Mouse (Mus musculus) v-Abl transformed pro-B cells (cell line): Measurements from ENCODE around the gene Dll4.

Source experiments
- in situ Hi-C, 2 experiments: fragments of 400-800 bp; cut with MboI; formaldehyde crosslinking; loops; one replicate each; pipeline ENCODE4 v1.15.1; 2025; ENCODE audit not compliant: unreplicated experiment in 2 of 2

Gene Dll4

DNA sequence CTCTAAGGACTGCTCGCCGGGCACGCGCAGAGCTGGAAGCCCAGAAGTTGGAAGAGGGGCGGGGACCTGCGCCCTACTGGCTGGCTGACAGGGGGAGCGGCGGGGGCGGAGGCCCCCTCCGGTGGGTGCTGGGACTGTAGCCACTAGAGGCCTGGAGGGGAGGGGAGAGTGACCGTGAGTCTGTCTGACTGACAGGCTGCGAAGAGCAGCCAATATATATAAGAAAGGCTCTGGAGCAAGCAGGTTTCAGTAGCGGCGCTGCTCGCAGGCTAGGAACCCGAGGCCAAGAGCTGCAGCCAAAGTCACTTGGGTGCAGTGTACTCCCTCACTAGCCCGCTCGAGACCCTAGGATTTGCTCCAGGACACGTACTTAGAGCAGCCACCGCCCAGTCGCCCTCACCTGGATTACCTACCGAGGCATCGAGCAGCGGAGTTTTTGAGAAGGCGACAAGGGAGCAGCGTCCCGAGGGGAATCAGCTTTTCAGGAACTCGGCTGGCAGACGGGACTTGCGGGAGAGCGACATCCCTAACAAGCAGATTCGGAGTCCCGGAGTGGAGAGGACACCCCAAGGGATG, at the start of gene Dll4:
TSS of gene Dll4 (plus strand) at position 217 of the 576 bp plus-strand sequence.
- in situ Hi-C loops, result no loop called here

DNA sequence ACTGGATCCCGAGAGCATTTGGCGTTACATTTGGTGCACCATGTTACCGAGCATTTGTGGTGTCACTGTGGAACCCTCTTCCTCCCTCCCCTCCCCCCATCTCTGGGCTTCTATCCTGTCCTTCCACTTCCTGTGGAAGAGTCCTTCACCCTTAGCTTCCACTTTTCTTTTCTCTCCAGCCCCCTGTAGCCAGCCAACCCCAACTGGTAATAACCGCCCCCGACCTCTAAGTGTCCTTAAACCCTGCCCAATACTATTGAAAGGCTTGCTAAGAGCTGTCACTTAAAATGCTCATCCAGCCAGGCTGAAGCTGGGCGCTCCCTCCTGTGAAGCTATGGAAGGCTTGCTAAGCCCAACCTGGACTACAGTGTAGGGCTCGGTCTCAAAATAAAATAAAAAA, 48.7 kb upstream of the Dll4 start:
- in situ Hi-C loops, result no loop called here

DNA sequence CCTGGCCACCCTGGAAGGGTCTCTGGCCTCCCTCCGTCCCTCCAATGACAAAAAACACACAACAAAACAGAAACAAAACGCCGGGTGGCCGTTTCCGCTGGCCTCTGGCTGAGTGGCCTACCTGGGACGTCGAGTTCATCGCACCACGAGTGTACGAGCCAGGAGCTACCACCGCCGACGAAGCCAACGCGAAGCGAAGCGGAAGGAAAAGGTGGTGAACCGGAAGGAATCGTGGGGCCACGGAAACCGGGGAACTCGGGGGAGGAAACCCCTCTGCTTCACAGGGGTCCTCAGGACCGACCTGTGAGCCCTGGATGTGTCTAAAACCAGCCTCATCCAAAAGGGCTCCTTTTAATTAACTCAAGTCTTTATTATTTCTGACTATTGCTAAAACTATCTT, 47.8 kb upstream of the Dll4 start:
- in situ Hi-C loops, result no loop called here

DNA sequence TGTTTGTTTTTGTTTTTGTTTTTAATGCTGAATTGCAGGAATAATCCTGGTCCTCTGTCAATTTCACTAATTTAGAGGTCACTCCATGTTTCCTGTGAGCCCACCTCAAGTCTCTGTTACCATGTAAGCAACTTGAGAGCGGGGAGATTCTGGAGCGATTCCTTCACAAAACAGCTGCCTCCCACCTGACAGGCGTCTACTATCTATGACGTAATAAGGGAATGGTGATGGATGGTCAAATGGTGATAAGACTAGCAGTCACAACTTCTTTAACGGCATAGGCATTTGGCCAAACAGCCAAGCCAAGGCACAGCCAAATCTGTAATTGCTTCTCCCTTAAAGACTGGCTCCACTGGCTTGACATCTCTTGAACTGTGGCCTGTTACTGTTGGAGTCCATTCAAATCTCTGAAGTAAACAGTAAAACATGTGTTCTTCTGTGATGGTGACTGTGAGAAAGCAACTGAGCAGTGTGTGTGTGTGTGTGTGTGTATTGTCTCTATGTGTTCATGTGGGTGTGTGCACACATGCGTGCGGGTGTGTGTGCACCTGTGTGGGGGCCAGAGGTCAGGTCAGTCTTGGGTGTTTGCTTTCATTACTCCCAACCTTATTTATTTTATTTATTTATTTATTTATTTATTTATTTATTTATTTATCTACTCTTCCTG, 43.6 kb upstream of the Dll4 start:
- in situ Hi-C loops, result no loop called here

DNA sequence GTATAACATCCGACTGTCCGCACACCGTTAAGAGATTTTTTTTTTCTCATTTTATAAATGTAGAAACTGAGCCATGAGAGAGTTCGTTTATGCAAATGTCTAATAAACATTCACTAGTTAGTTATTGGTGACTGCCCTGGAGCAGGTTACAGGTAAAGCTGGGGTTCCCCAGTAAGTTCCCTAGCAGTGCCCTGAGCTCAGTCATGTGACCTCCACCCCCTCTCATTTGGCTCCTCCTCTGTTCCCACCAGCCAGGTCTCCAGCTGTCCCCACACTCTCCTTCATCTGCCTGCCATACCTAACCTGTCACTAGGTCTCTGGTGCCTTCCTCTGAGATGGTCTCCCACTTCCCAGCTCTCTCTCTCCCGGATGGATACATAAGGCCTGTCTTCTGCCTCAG, 38.2 kb upstream of the Dll4 start:
- in situ Hi-C loops, result loop anchor here (5.0 kb wide), 2 partner anchors 35 to 250 kb away; no protein-coding TSS in a partner anchor

DNA sequence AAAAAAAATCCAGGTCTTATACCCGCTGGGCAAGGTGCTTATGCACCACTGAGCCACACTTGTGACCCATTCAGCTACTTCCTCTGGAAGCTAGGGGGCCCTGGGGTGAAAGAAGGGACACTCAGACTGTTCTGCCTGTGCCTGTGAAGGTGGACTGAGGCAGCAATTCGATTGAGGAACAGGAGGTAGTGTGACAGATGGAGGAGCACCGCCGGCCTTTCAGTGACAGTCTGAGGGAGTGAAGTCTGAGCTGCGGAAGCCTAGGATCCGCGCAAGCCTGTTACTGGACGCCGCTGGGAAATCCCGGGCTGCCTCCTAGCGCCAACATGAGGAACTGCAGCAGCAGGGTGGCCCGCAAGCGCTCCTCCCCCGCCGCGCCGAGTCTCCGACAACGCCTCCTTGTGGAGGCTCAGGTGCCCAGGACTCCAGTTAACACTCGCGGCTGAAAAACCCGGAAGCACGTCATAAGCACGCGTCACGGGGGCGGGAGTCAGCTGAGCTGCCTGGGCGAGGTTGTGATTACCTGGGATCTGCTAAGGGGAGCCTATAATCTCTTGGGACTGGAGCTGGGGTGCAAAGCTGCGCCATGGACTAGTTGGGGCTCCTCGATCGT, 37.2 kb upstream of the Dll4 start, which contains the start of gene Vps18:
TSS of gene Vps18 (plus strand) at position 471 of the 613 bp plus-strand sequence.
- in situ Hi-C loops, result loop anchor here (5.0 kb wide), 2 partner anchors 36 to 251 kb away; no protein-coding TSS in a partner anchor

DNA sequence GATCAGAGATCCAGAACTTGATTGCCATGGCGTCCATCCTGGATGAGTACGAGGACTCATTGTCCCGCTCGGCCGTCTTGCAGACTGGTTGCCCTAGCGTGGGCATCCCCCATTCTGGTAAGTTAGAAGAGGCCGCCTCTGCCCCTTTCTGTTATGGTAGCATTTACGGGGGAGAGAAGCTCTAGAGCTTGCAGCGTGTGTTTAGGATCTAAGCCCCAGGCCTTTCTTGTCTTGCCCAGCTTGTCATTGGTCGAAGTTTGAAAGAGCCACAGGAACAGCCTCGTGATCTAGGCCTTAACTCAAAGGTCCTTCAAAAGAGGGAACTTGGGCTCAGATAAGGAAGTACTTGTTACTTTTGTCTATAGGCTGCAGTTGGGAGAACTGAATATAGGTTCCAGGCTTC, 36.6 kb upstream of the Dll4 start:
- in situ Hi-C loops, result loop anchor here (5.0 kb wide), 2 partner anchors 37 to 252 kb away; no protein-coding TSS in a partner anchor

DNA sequence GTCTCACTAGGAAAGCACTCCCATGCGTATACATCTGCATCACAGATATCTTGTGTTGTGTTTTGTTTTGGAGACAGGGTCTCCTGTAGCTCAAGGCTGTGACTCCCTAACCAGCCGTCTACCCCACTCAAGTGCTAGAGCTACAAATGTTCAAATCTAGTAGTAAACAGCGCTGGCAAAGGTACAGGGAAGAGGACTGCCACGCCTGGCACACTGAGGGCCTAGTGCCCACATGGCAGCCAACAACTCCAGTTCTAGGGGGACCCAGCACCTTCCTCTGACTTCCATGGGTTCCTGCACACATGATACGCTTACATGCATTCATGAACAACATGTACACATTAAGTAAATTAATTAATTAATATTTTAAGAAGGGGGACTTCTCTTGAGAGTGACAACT, 33.3 kb upstream of the Dll4 start:
- in situ Hi-C loops, result loop anchor here in 1 of 2 experiments (10.0 kb wide), 1 partner anchor 223 kb away; no protein-coding TSS in a partner anchor

DNA sequence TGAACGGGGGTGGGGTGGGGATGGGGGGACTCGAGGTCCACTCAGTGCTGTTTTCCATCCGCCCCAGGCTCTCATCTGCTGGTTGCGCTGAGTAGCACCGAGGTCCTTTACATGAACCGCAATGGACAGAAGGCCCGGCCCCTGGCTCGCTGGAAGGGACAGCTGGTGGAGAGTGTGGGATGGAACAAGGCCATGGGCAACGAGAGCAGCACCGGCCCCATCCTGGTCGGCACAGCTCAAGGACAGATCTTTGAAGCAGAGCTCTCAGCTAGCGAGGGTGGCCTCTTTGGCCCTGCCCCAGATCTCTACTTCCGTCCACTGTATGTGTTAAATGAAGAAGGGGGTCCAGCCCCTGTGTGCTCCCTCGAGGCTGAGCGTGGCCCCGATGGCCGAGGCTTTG, 32.7 kb upstream of the Dll4 start:
- in situ Hi-C loops, result loop anchor here in 1 of 2 experiments (10.0 kb wide), 1 partner anchor 222 kb away; no protein-coding TSS in a partner anchor

DNA sequence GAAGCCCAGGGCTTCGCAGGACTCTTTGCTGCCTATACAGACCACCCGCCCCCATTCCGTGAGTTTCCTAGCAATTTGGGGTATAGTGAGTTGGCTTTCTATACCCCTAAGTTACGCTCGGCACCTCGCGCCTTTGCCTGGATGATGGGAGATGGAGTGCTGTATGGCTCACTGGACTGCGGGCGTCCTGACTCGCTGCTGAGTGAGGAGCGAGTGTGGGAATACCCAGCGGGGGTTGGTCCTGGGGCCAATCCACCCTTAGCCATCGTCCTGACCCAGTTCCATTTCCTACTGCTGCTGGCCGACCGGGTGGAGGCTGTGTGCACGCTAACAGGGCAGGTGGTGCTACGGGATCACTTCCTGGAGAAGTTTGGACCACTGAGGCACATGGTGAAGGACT, 32.3 kb upstream of the Dll4 start:
- in situ Hi-C loops, result loop anchor here in 1 of 2 experiments (10.0 kb wide), 1 partner anchor 221 kb away; no protein-coding TSS in a partner anchor

DNA sequence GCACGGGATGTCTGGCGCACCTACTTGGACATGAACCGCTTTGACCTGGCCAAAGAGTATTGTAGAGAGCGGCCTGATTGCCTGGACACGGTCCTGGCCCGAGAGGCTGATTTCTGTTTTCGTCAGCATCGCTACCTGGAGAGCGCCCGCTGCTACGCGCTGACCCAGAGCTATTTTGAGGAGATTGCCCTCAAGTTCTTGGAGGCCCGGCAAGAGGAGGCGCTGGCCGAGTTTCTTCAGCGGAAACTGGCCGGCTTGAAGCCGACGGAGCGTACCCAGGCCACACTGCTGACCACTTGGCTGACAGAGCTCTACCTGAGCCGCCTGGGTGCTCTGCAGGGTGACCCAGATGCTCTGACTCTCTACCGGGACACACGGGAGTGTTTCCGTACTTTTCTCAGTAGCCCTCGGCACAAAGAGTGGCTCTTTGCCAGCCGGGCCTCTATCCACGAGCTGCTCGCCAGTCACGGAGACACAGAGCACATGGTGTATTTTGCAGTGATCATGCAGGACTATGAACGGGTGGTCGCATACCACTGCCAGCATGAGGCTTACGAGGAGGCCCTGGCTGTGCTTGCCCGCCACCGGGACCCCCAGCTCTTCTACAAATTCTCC, 31.7 kb upstream of the Dll4 start:
- in situ Hi-C loops, result loop anchor here in 1 of 2 experiments (10.0 kb wide), 1 partner anchor 221 kb away; no protein-coding TSS in a partner anchor

DNA sequence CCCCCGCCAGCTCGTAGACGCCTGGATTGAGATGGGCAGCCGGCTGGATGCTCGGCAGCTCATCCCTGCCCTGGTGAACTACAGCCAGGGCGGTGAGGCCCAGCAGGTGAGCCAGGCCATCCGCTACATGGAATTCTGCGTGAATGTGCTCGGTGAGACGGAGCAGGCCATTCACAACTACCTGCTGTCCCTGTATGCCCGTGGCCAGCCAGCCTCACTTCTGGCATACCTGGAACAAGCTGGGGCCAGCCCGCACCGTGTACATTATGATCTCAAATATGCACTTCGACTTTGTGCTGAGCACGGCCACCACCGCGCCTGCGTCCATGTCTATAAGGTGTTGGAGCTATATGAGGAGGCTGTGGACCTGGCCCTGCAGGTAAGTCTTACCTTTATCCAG, 31.2 kb upstream of the Dll4 start:
- in situ Hi-C loops, result loop anchor here in 1 of 2 experiments (10.0 kb wide), 1 partner anchor 220 kb away; no protein-coding TSS in a partner anchor

DNA sequence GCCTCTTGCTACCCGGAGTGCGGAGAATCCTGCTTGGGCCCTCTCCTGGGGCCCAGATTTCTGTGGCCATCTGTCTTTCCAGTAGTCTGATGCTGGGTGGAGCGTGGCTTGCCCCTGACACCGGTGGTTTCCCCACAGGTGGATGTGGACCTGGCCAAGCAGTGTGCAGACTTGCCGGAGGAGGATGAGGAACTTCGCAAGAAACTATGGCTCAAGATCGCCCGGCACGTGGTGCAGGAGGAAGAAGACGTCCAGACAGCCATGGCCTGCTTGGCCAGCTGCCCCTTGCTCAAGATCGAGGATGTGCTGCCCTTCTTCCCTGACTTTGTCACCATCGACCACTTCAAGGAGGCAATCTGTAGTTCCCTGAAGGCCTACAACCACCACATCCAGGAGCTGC, 28.8 kb upstream of the Dll4 start:
- in situ Hi-C loops, result loop anchor here (5.0 to 10.0 kb wide), 3 partner anchors 131 to 218 kb away; no protein-coding TSS in a partner anchor

DNA sequence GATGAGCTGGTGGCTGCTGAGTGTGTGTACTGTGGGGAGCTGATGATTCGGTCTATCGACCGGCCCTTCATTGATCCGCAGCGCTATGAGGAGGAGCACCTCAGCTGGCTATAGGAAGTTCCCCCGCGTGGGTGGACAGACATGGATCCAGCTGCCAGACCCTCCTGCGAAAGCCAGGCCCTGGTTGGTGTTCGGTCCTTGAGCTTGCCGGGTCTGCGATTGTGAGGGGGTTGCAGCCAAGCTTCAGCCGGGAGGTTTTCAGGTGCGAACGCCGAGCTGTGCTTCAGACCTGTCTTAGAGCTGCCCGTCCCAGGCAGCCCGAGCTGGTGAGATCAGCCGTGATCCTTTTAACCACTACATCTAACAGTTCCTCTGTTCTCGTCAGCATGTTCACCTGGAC, 28.1 kb upstream of the Dll4 start:
- in situ Hi-C loops, result loop anchor here (5.0 to 10.0 kb wide), 3 partner anchors 130 to 217 kb away; no protein-coding TSS in a partner anchor

DNA sequence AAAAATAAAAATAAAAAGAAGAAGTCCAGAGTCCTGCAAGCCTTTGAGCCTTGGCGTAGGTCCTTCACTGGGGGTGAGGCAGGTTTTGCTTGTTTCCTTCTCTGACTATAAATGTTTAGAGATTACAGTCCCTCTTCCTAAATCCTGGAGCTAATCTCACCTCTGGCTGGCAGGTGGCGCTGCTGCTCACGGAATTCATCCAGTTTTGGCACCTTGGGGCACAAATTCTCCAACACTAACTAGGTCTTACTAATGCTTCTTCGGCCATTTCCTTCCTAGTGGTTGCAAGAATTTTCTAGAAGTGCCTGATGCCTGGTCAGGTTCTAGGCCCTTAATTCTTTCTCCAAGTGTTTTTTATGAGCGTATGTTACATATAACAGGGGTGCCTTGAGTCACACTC, 27.3 kb upstream of the Dll4 start:
- in situ Hi-C loops, result loop anchor here (5.0 to 10.0 kb wide), 3 partner anchors 129 to 216 kb away; no protein-coding TSS in a partner anchor

DNA sequence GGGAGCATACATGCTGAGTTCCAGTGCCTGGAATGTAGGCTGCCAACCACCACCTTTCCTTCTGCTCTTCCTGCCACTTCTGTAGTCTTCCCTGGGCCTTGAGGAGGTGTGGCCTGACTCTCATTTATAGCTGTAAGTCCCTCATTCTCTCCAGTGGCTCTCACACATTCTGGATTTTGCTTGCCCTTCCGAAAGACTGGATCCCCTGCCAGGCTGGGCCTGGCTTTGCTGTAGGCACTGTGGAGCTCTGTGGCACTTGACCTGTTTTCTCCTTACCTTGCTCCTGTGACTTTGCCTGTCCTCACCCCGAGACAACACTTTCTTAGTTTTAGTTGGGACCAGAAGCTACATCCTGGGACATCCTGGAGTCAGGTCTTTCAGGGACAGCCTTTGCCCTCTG, 26.7 kb upstream of the Dll4 start:
- in situ Hi-C loops, result loop anchor here (5.0 to 10.0 kb wide), 3 partner anchors 128 to 216 kb away; no protein-coding TSS in a partner anchor

DNA sequence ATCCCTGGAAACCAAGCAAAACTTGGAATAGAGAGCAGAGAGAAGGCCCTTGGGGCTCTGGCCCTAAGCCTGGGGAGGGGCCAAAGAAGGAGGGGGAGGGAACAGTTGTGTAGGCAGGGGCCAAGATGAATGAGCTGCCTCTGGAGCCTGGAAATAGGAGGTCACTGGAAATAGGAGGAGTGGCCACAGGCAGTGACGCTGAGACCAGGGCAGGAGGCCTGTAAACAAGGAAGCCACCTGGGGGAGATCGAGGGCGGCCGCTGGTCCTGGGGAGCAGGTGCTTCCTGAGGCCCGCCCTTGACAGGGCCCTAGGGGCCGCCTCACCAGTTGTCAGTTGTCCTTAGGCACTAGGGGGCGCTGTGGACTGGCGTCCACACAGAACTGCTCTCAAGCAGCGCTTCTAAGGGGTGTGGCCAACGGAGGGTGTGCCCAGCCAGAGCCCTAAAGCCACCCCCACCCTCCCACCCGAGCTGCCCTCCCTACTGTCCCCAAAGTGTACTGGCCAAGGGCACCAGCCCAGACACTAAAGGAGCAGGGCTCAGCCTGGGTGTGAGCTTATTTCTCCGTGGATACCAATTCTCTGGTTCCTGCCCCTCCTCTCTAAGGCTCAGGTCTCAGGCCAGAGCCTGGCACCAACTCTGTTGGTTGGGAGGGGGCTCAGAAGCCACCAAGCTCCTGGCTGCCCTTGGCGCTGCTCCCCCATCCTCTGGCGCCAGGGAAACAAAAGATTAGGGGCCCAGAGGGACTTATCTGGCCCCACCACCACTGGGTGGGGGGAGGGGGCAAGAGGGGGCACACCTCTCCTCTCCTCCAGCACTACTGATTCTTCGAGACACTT, 25.4 kb upstream of the Dll4 start:
- in situ Hi-C loops, result loop anchor here (5.0 to 10.0 kb wide), 4 partner anchors 37 to 215 kb away; no protein-coding TSS in a partner anchor

DNA sequence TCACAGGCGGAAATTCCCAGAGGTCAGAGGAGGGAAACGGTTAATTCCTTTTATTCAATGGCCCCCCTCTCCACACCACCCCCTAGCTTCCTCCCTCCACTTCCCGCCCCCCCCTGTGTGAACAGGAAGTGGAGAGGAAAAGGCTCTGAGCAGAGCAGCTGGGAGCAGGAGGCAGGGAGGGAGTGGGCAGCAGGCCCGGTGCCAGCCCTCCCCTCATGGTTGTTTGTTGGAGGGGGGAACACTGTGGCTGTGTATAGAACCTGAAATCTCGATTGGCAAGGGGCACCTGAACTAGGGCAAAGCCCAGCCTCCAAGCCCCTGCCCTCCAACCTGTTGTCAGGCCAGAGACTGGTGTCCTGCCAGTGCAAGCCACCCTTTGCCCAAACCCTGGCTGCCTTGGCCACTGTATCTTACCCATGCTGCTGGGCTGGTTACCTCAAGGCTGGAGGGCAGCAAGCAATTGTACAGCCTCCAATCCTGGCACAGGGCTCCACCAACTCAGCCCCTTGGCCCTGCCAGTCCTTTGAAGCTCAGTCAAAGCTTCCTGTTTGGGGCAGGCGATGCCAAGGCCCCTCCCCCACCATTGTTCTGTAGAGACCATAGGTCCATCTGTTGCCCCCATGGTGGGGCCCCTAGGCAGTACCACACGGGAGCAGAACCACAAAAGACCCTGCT, 24.6 kb upstream of the Dll4 start:
- in situ Hi-C loops, result loop anchor here (5.0 kb wide), 1 partner anchor 36 kb away; no protein-coding TSS in a partner anchor

DNA sequence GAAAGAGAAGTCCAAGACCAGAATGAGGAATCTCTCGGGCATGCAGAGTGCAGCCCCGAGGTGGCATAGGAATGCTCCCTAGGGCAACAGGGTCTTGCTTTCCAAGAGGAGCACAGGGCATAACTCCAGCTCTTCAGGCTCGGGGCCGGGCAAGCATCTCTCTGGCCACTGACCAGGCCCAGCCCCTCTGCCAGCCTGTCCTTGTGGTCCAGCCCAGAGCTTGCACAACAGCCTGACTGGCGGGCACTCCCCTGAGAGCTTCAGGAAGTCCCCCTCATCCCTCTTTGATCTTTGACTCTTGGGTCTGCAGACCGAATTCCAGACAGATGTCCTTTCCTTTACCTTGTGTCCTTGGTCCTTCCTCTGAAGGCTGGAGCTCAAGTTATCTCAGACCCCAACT, 22.7 kb upstream of the Dll4 start:
- in situ Hi-C loops, result loop anchor here (5.0 kb wide), 1 partner anchor 34 kb away; no protein-coding TSS in a partner anchor
